Mouse (Mus musculus): ENCODE measurements at regions not wholly inside any gene's neighbourhood (a gene's known extent, or its start where the extent isn't known, plus 50 kb on each side); places are given as distances from the start of the nearest gene placed in this dataset.

DNA sequence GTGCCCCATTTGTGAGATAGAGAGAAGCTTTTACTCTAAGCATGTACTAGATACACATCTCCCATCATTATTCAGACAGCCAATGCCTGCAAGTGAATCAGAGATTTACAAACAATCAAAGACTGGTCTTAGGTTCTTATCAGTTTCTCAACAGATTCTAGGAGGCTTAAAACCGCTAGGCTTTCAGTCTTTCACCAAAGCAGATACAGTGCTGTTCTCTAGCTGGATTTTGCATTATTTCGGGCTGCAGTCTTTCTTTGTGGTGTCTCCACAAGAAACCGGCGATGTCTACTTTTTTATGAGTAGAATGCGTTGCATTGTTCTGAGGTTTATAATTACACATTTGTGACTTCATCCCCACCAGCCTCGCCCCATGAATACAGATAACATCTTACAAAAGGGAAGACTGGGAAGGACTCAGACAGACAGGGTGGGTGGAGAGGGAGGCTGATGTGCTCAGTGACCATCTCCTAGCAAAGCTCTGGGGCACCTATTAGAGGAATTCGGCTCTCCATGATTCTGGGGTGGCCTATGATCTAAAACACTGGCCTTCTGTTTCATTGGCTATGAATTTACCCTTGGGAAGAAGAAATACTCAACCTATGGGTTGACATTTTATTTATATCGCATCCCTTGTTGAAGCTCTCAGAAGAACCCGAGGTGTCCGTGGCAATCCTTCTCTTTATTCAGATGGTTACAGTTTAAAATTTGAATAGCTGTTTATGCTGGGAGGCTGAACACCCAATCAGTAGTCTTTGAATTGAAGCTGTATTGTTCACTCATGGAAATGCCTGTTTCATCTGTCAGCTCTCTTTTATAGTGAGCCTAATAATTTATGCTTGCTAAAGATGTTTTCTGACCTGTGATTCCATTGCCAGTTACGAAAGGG lies 343.8 kb downstream of the Tmem161b start:
- no peak overlapping the region for H3K4me2 ChIP-seq
- no peak for ATAC-seq (ENCODE audit: borderline replicate concordance, extremely low read depth, low FRiP score, low TSS enrichment)
- no peak overlapping the region for H3K4me3 ChIP-seq
- H3K27ac ChIP-seq = no peak overlapping the region
- H3K36me3 ChIP-seq = no peaks in the 10 kb centered on the region
- H3K4me1 ChIP-seq = no peaks in the 10 kb centered on the region
- H3K9me3 ChIP-seq = no peaks in the 10 kb centered on the region
- no peak overlapping the region for H3K9ac ChIP-seq
- H3K27me3 ChIP-seq = no peaks in the 10 kb centered on the region
- 78% methylated on average over 11 of the region's 11 CpGs for WGBS

- H3K9ac ChIP-seq = no peak overlapping the region
- H3K4me3 ChIP-seq = no peak overlapping the region
- H3K36me3 ChIP-seq = no peaks in the 10 kb centered on the region
- H3K27me3 ChIP-seq = no peaks in the 10 kb centered on the region
- H3K4me2 ChIP-seq = no peak overlapping the region
- no peak for ATAC-seq (ENCODE audit: borderline replicate concordance, extremely low read depth, low FRiP score, low TSS enrichment)
- 78% methylated on average over 6 of the region's 6 CpGs for WGBS
- H3K27ac ChIP-seq = no peak overlapping the region
- no peaks in the 10 kb centered on the region for H3K4me1 ChIP-seq
- H3K9me3 ChIP-seq = no peaks in the 10 kb centered on the region
Observed at GRCm38 (mm10) chr13:84566533-84566832, 344.4 kb downstream of the Tmem161b start.

DNA sequence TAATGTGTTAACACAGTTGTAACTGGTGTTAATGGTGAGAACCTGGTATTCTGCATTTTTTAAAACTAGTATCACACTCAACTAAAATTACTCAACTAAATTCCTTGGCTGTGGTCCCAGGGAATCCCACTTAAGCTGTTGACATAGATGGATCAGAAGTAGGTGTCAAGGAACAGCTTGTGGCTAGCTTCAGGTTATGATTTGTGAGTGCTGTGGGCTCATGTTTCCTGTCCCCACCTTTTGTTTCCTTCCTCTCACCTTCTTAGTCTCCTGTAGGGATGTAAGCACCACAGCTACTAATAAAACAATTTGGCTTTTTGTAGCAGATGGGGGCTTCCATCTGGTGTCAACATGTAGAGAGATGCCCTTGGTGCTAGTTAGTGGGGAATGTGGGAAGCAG lies 347.3 kb downstream of the Tmem161b start:
- no peak overlapping the region for H3K4me3 ChIP-seq
- no peaks in the 10 kb centered on the region for H3K36me3 ChIP-seq
- no peak overlapping the region for H3K9ac ChIP-seq
- H3K27me3 ChIP-seq = no peaks in the 10 kb centered on the region
- no peaks in the 10 kb centered on the region for H3K4me1 ChIP-seq
- no peak overlapping the region for H3K4me2 ChIP-seq
- no peaks in the 10 kb centered on the region for H3K9me3 ChIP-seq
- H3K27ac ChIP-seq = no peak overlapping the region
- no peak for ATAC-seq (ENCODE audit: borderline replicate concordance, extremely low read depth, low FRiP score, low TSS enrichment)

- Histone ChIP-seq H3K9ac (no peak overlapping the region), H3K4me1 (no peaks in the 10 kb centered on the region), H3K27ac (no peak overlapping the region), H3K4me3 (no peak overlapping the region), H3K9me3 (no peaks in the 10 kb centered on the region), H3K4me2 (no peak overlapping the region), H3K27me3 (no peaks in the 10 kb centered on the region), H3K36me3 (no peaks in the 10 kb centered on the region)
- WGBS = 73% methylated on average over 2 of the region's 2 CpGs
- ATAC-seq (ENCODE audit: borderline replicate concordance, extremely low read depth, low FRiP score, low TSS enrichment) = no peak
Observed at GRCm38 (mm10) chr13:84570206-84570605, 348.1 kb downstream of the Tmem161b start.

- H3K9me3 ChIP-seq = no peaks in the 10 kb centered on the region
- no peak overlapping the region for H3K4me3 ChIP-seq
- no peak overlapping the region for H3K9ac ChIP-seq
- no peak overlapping the region for H3K27ac ChIP-seq
- no peak for ATAC-seq (ENCODE audit: borderline replicate concordance, extremely low read depth, low FRiP score, low TSS enrichment)
- WGBS = 39% methylated on average over 10 of the region's 10 CpGs
- H3K4me2 ChIP-seq = no peak overlapping the region
- H3K4me1 ChIP-seq = no peaks in the 10 kb centered on the region
- no peaks in the 10 kb centered on the region for H3K36me3 ChIP-seq
- no peaks in the 10 kb centered on the region for H3K27me3 ChIP-seq
Observed at GRCm38 (mm10) chr13:84570984-84571844, 349.1 kb downstream of the Tmem161b start.

GRCm38 (mm10) chr13:84571845-84572193 lies 349.7 kb downstream of the Tmem161b start:
- no peaks in the 10 kb centered on the region for H3K27me3 ChIP-seq
- no peak overlapping the region for H3K27ac ChIP-seq
- no peaks in the 10 kb centered on the region for H3K9me3 ChIP-seq
- H3K9ac ChIP-seq = no peak overlapping the region
- H3K4me2 ChIP-seq = no peak overlapping the region
- H3K36me3 ChIP-seq = no peaks in the 10 kb centered on the region
- ATAC-seq (ENCODE audit: borderline replicate concordance, extremely low read depth, low FRiP score, low TSS enrichment) = no peak
- WGBS = 85% methylated on average over 3 of the region's 3 CpGs
- H3K4me3 ChIP-seq = no peak overlapping the region
- H3K4me1 ChIP-seq = no peaks in the 10 kb centered on the region

DNA sequence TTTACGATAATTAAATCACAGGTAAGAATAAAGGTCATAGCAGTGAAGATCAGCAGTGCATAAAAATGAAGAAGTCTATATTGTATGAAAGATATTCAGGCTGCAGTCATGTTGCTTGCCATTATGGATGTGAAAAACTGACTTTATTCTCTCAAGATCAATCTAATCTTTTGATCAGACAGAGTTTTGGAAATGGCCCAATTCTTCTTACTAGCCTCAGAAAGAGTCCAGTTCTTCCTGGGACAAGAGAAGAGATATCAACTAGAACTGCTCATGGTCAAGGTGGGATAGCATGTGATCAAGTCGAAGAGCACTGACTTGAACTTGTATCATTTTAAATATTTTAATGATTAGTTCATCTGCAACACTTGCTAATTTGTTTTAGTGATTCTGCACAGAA lies 350.1 kb downstream of the Tmem161b start:
- no peak for ATAC-seq (ENCODE audit: borderline replicate concordance, extremely low read depth, low FRiP score, low TSS enrichment)
- Histone ChIP-seq H3K9ac (no peak overlapping the region), H3K27ac (no peak overlapping the region), H3K4me3 (no peak overlapping the region), H3K9me3 (no peaks in the 10 kb centered on the region), H3K4me2 (no peak overlapping the region), H3K36me3 (no peaks in the 10 kb centered on the region), H3K4me1 (no peaks in the 10 kb centered on the region), H3K27me3 (no peaks in the 10 kb centered on the region)
- 87% methylated on average over 2 of the region's 2 CpGs for WGBS

DNA sequence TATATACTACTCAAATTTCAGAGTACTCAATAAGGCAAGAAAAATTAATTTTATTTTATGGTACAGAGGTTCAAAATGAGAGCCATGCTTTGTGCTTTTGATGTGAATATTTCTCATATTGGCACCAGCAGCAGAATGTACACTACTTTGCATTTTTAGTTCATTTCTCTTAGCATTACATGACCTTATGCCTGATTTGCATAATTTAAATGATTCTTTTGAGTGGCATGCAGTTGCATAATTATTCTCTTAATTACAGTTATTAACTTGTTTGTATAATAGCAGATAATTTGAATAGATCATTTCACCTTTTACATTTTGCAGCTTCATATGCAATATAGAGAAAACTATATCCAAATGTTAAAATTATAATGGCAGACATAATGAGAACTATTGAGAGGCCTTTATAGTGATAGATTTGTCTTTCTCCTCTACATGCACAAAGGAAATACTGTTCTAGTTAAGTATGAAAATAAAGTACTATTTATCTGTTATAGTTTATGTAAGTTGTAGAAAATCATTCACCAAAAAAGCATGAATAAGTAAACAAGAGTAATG lies 374.6 kb downstream of the Tmem161b start:
- Histone ChIP-seq H3K4me3 (no peak overlapping the region), H3K27me3 (no peaks in the 10 kb centered on the region), H3K36me3 (no peaks in the 10 kb centered on the region), H3K4me1 (no peaks in the 10 kb centered on the region), H3K9me3 (no peaks in the 10 kb centered on the region), H3K9ac (no peak overlapping the region), H3K27ac (no peak overlapping the region), H3K4me2 (no peak overlapping the region)
- ATAC-seq (ENCODE audit: borderline replicate concordance, extremely low read depth, low FRiP score, low TSS enrichment) = no peak

GRCm38 (mm10) chr13:84602612-84603011 lies 380.5 kb downstream of the Tmem161b start:
- no peaks in the 10 kb centered on the region for H3K4me1 ChIP-seq
- H3K9ac ChIP-seq = no peak overlapping the region
- H3K27me3 ChIP-seq = no peaks in the 10 kb centered on the region
- no peak overlapping the region for H3K27ac ChIP-seq
- H3K4me3 ChIP-seq = no peak overlapping the region
- H3K9me3 ChIP-seq = no peaks in the 10 kb centered on the region
- no peak overlapping the region for H3K4me2 ChIP-seq
- H3K36me3 ChIP-seq = no peaks in the 10 kb centered on the region
- peak; percentile 35; the same call in 1 of the 2 replicates for ATAC-seq (ENCODE audit: borderline replicate concordance, extremely low read depth, low FRiP score, low TSS enrichment)
- WGBS = 55% methylated on average over 1 of the region's 1 CpGs

DNA sequence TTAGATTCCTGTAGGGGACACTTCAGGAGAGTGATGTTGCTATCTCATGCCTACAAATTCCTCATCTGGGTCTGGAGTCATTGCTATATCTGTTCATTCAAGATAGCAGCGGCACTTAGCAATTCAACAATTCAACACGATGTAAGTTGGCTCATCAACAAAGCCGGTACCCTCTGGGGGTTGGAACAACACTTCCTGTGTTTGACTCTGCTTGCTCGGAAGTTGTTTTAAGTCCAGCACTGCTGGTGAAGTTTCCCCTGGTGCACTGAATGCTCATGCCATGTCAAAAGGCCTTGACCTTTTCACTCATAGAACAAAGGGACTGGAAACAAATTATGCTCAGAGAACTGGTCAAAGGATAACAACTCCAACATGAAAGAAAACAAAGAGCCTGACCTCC lies 390.4 kb downstream of the Tmem161b start:
- Histone ChIP-seq H3K4me3 (no peak overlapping the region), H3K9ac (no peak overlapping the region), H3K27me3 (no peaks in the 10 kb centered on the region), H3K4me1 (no peaks in the 10 kb centered on the region), H3K4me2 (no peak overlapping the region), H3K27ac (no peak overlapping the region), H3K36me3 (no peaks in the 10 kb centered on the region), H3K9me3 (no peaks in the 10 kb centered on the region)
- 21% methylated on average over 4 of the region's 4 CpGs for WGBS
- no peak; the same call in 1 of the 2 replicates for ATAC-seq (ENCODE audit: borderline replicate concordance, extremely low read depth, low FRiP score, low TSS enrichment)

- H3K9me3 ChIP-seq = no peaks in the 10 kb centered on the region
- H3K4me1 ChIP-seq = no peaks in the 10 kb centered on the region
- ATAC-seq (ENCODE audit: borderline replicate concordance, extremely low read depth, low FRiP score, low TSS enrichment) = peak; percentile 59; the same call in 1 of the 2 replicates
- 41% methylated on average over 2 of the region's 2 CpGs for WGBS
- no peak overlapping the region for H3K9ac ChIP-seq
- no peak overlapping the region for H3K4me2 ChIP-seq
- H3K4me3 ChIP-seq = no peak overlapping the region
- no peaks in the 10 kb centered on the region for H3K27me3 ChIP-seq
- no peak overlapping the region for H3K27ac ChIP-seq
- no peaks in the 10 kb centered on the region for H3K36me3 ChIP-seq
Observed at GRCm38 (mm10) chr13:84613004-84613403, 390.9 kb downstream of the Tmem161b start.

DNA sequence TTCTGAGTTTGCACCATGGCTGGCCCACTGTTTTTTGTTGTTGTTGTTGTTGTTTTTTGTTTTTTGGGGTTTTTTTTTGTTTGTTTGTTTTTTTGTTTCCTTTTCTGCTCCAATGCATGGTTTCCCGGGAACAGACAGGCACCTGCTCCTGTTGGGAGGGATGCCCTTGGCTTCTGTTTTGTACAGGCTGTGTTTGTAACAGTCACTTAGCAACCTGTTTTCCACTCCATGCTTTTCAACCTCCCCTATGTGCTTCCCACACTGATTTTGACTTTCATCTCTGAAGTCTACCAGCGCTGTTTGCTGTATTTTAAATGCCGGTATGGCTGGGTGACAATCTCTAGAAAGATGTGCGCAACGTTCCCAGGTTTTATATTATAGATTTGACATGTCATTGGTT lies 402.6 kb downstream of the Tmem161b start:
- no peaks in the 10 kb centered on the region for H3K4me1 ChIP-seq
- no peak overlapping the region for H3K9ac ChIP-seq
- H3K27ac ChIP-seq = no peak overlapping the region
- no peaks in the 10 kb centered on the region for H3K36me3 ChIP-seq
- H3K9me3 ChIP-seq = no peaks in the 10 kb centered on the region
- H3K27me3 ChIP-seq = no peaks in the 10 kb centered on the region
- no peak overlapping the region for H3K4me2 ChIP-seq
- H3K4me3 ChIP-seq = no peak overlapping the region
- 84% methylated on average over 5 of the region's 5 CpGs for WGBS
- no peak for ATAC-seq (ENCODE audit: borderline replicate concordance, extremely low read depth, low FRiP score, low TSS enrichment)
